Mouse (Mus musculus): ENCODE data around the gene Atp10b. TPM values are rescaled to one million over a fixed set of nuclear protein-coding genes. Genes with fewer than 3 reads are reported as not detected.
A peak's percentile ranks its signal among the peaks of the same experiment; 100 is the strongest.
"Not testable (repeated sequence)": the region's sequence is repeated elsewhere in the genome, so short reads cannot be mapped to it uniquely, and the experiment has no call there.

Atp10b gene
- total RNA-seq (2021) (under 1 TPM in 1 of 2 experiments, not detected in 1; 0.03 TPM), polyA plus RNA-seq (2012; rRNA removed) (not detected in 2 replicates)
- long read RNA-seq, result 0 reads

- DNase-seq, result no peak
These were observed at the start of gene Atp10b for GRCm38 (mm10) chr11:43149577-43149976. Gene Atp10b (plus strand): TSS chr11:43149877.

- no peak for DNase-seq
These were observed 48.3 kb upstream of the Atp10b start for GRCm38 (mm10) chr11:43101357-43101756.

DNA sequence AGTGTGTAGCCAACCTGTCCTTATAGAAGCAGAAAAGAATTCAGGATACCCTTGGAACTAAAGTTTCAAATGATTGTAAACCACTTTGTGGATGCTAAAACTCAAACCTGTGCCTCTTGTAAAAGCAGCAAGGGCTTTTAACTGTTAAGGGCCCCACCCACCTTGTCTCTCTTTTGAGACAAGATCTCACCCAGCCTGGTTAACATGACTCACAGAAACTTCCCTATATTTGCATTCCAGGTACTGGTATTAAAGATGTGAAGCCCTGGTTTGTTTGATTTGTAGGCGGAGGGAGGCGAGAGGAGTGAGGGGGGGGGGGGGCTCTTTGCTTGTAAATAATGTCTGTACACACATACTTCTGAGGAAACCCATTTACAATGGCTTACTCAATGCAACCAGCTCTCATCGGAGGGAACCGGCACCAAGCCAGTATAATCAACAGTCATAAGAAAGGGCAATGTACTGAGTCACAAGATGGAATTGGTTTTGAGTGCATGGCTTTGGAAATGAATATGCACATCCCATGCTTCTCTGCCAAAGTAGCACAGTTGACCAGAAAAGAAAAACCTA is 23.7 kb upstream of the Atp10b start:
- DNase-seq, result no peak

- not testable (repeated sequence) for DNase-seq
These were observed 23.1 kb upstream of the Atp10b start for GRCm38 (mm10) chr11:43126573-43126972.

DNA sequence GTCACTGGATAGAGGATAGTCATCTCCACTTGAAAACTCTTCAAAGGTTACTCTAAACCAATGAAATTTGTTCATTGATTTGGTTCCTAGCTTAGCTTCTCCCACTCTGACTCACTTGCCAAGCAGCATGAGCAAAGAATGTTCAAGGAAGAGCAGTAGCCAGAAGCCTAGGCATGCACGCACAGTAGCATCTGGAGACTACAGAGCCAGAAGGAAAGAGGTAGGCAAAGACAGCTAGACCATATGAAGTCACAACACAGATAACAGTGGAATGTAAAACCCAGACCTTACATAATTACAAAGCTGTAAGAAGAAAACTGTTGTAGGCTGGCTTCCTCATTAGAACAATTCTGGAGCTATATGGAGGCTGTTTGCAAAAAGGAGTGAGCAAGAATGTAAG is 8.4 kb upstream of the Atp10b start:
- no peak for DNase-seq

- DNase-seq, result no peak
These were observed 6.9 kb upstream of the Atp10b start for GRCm38 (mm10) chr11:43142811-43143210.

DNA sequence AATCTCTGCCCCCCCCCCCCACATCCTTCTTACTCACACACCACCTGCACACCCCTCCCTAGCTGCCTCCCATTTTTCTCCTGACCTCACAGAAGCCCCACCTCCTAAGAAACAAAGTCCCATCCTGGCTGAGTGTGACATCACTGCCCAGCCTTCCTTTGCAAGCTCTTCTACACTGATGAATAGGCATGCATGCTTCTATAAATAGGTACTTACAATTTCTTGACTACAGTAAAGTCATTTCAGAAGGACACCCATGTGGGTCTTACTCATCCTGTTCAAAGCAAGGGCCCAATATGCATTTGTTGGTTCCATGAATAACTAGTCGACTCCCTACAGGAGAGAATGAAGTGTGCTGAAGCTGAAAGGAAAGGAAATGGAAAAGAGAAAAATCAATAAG is 5.5 kb upstream of the Atp10b start:
- DNase-seq, result no peak

GRCm38 (mm10) chr11:43144882-43145281 is 4.8 kb upstream of the Atp10b start:
- DNase-seq, result not testable (repeated sequence)

- DNase-seq, result peak; percentile 69
These were observed 2.3 kb upstream of the Atp10b start for GRCm38 (mm10) chr11:43147380-43147779.

DNA sequence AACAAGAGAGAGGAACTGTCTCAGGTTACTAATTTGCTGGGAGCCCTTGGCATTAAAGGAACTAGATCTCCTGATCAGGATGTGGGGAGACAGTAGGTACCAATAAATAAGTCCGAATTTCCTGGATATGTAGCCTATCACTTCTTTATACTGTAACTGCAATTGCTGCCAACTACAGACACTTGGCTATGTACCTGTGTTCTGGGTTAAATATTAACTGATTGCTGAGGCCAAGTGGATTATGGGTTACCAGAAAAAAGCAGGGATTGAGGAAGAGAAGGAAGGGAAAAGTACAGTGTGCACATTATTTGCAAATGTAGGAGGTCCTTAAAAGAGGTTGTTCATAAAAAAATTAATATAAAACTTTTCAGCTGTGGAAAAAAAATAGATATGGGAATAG is 1.3 kb upstream of the Atp10b start:
- DNase-seq, result no peak

- no peak for DNase-seq
These were observed 5.3 kb downstream of the Atp10b start for GRCm38 (mm10) chr11:43155004-43155403.

DNA sequence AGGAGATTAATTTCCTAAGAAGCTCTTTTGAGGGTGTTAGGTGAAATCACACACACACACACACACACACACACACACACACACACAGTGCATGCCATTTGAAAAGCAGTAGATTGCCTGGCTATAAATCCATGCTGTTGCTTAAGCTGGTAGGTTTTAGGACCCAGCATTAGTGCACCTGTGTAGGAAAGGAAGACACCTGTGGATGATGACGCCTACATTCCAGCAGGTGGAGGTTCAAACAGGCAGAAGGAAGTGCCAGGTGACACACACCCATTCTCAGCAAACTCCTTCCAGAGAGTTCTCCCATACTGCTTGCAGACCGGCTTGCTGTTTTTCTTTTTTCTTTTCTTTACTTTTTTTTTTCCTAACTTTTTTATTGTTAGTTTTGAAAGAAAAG is 5.7 kb downstream of the Atp10b start:
- no peak for DNase-seq

GRCm38 (mm10) chr11:43158814-43159213 is 9.1 kb downstream of the Atp10b start:
- DNase-seq, result no peak

DNA sequence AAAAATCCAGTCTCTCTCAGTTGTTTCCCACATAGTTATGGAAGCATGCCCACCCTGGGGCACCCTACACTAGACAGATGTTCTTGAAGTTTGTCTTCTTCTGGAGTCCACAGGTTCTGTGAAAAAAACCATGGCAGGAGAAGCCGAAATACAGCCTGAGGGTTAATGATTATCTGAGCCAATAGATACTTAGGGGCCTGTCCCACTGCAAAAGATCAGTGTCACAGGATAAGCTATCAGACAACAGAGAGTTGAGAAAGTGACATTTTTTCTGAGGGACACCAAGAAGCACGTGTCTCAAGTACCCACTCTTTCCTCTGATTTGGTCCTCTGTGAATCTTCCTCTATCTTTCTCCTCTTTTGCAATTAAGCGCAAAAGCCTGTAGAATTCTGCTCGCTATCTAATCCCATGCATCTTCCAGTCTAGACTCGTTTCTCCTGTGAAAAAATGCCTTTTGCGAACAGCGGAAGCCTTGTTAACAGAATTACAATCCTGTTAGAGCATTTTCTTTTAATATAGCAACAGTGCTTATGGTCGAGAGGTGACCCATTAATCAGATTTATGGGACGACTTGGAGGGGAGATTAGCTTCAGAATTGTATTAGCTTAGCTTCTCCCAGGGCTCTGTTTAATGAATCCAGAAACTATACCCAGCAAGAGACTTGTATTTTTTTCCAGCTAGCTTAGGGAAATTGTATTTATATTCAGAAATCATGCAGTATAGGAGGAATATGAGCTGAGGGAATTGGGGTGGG is 10.7 kb downstream of the Atp10b start:
- DNase-seq, result no peak

DNA sequence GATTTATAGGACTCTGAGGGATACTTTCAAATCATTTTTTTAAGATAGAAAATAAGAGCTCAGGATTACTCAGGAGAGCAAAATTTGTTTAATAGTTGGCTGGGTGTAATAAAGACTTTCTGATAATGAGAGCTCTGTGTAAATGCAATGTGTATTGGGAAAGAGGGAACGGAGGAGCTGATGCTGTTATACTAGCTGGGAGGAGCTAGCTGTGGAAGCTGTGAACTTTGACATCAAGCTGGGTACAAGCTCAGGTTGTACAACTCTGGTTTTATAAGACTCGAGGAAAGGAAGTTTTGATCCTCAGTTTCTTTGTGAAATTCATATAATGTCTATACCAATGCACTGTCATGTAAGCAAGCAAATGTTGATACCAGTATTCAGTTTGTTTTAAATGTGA is 20.9 kb downstream of the Atp10b start:
- DNase-seq, result no peak

GRCm38 (mm10) chr11:43174359-43175116 is 24.9 kb downstream of the Atp10b start:
- DNase-seq, result no peak

DNA sequence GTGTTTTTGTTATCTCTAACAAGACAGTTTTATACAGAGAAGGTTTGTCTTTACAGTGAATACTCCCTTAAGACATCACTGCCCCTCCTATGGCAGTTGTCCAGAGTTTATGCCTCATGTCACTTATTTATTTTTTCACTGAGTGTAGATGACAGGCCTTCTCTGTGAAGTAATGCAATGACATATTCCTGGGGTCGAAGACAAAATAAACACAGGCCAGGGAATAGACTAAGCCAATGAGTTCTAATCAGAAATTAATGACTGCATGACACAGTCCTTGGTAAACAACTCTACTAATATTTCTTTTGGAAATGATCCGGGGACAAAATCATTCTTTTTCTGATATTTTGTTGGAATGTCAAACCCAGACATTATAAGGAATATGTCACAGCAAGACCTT is 32.7 kb downstream of the Atp10b start:
- DNase-seq, result peak; percentile 10

GRCm38 (mm10) chr11:43182816-43183215 is 33.1 kb downstream of the Atp10b start:
- peak; percentile 73 for DNase-seq

GRCm38 (mm10) chr11:43183457-43183856 is 33.8 kb downstream of the Atp10b start:
- DNase-seq, result no peak

DNA sequence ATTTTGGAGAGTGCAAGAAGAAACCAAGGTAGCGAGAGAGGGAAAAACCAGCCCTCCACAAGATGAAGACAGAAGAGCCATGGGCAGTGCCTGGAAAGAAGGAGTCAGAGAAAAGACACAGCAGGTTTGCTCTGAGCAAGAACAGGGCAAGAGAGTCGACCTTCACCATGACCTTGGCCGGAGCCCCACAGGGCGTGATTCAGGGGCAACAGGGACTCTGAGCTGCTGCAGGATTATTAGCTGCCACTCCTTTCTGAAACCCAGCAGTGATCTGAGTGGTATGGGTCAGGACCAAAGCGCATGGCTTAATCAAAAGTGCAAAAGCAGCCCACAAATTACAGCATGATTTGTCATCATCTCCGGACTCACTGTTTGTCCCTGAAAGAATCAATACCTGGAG is 36.6 kb downstream of the Atp10b start:
- DNase-seq, result peak; percentile 68

GRCm38 (mm10) chr11:43189817-43190593 is 40.3 kb downstream of the Atp10b start:
- DNase-seq, result no peak

GRCm38 (mm10) chr11:43198811-43199210 is 49.1 kb downstream of the Atp10b start:
- no peak for DNase-seq
